Mouse (Mus musculus): ENCODE results near the gene Ucp1.

The Ucp1 gene

DNA sequence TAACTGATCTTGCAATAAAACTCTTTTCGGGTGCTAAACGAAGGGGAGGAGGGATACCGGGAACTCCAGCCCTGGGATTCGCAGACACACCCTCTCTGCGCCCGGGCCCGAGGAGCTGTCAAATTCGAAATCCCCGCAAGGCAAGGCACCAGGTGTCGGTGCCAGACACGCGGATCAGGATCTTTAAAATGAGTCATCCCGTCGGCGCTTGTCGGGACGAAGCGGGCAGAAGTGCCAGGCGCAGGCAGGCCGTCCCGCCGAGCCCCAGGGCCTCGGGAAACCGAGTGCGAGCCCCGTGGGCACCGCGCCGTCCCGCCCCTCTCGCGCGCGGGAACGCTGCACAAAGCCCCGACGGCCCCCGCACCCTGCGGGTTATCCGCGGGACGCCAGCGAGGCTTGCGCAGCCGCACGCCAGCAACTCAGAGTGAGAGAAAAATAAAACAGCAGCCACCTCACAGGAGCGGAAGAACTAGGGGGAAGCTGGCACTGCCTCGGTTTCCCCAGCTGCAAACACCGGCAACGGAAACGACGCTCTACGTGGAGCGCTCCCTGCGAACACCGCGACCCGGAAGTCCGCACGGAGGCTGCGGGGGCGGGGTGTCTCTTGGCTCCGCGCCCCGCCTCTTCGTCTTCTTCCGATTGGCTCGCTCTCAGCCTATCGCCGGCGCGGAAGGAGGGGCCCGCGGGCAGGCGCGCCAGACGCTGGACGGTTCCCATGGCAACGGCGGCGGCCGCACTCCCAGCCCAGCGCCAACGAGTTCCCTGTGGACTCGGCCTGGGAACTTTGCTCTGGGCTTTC is 41.9 kb downstream of the Ucp1 start, which contains the start of gene Elmod2:
Elmod2 (minus strand) TSS at position 588 of the 799 bp plus-strand sequence.
- DNase-seq, result peak; percentile 99

DNA sequence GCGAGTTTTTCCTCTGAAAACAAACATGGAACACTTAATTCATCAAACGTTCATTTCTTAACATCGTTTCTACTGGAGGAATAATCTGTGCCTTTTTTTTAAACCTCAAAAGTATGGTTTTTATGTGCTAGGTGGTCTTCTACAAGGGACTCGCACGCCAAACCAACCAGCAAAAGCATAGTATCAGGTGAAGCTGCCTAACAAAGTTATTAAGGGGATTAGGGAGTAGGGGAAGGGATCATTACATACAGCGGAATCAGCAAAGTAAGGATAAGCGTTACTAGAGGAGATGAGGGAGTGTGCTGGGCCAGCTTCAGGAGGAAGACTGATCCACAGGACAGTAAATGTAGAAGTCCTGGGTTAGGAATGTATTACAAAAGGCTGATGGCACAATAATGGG is 42.7 kb downstream of the Ucp1 start:
- DNase-seq, result no peak

DNA sequence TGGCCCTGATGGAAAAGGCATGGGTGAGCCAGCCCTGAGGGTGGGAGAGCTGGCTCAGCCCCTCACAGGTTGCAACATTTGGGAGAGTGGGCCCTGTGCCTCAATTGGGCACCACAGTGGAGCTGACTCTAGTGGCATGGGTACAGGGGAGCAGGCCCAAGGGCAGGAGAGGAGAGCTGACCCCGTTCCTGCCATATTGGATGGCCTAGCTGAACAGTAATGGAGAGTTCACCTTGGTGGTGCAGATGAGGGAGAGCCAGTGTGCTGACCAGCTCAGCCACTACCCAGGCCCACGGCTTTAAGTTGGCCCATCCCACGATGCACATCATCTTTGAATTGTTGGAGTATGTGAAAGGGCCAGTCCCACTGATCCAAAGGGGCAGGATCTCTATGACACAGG is 51.9 kb downstream of the Ucp1 start:
- no peak for DNase-seq

DNA sequence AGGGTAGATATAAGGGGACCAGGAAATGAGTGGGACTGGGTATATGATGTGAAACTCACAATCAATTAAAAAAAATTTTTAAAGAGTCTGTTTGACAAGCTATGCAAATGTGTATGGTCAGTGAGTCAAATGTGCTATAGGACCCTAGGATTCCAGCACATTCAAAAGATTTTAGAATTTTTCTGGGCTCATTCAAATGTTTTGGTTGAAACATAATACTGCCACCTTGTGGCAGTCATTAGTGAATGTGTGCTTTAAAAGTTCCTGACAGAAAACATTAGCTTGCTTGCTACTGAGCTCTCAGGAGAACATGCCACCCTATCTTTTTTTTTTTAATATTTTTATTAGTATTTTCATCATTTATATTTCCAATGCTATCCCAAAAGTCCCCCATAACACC is 52.5 kb downstream of the Ucp1 start:
- DNase-seq, result no peak

All from kidney, postnatal 10 days (tissue).